In the genomic region with DNA sequence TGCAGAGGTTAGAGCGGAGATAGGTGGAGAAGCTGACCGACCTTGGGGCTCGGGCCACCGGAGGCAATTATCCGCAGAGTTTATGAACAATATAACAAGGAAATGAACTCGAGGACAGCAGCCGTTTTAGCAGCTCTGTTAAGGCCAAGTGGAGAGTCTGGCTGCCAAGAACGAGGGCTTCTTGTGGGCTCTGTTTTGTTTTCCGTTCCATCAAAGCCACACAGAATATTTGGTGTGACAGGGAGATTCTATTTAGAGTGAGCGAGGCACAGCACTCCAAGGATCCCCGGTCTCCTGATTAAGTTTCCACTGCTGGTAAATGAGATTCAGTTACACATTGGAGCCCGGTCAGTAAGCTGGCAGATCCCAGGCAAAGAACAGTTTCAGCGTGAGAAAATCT, we compare ENCODE assay signal across 17 mouse cellular contexts.
DNase-seq lines count a peak whose midpoint lies in the region; ATAC-seq lines count a peak whose summit lies in the region.
"Had no signal": no experiment of that assay in that cellular context is flagged by ENCODE, and none has a peak within 500 bp of the region (broad histone marks: within the 10 kb centered on the region; RNA-seq: fewer than 3 reads in every experiment).

No protein-coding gene starts in this region.

- peak; percentile 53 to 69 for DNase-seq in cerebellum, postnatal 10 days
- no peak for DNase-seq in cerebellum, adult 9-10 months
- DNase-seq in kidney, adult 11 months = peak; percentile 2
- DNase-seq in kidney, adult 9 months = no peak
- peak; percentile 73 for DNase-seq in midbrain, embryonic 11.5 days (ENCODE audit: low spot score, missing footprints)
- DNase-seq in midbrain, embryonic 14.5 days = no peak
- no peak for DNase-seq in adrenal gland, postnatal 25 days
- DNase-seq in ovary, postnatal 10 days (ENCODE audit: low spot score) = no peak
- DNase-seq: heart, postnatal 36 days; layer of hippocampus, postnatal 36 days; lung, adult 2 months; right cerebral cortex, adult 18-20 months; thymus, postnatal 25 days had no signal

- no peak for ATAC-seq in midbrain, embryonic 11.5 days (ENCODE audit: low FRiP score)
- ATAC-seq in midbrain, embryonic 14.5 days (ENCODE audit: low FRiP score, low TSS enrichment) = no peak
- ATAC-seq: intestine, embryonic 15.5 days had no signal

- H3K36me3 ChIP-seq in midbrain, embryonic 11.5 days (ENCODE audit: control insufficient read depth, insufficient read depth, low read length) = no peaks in the 10 kb centered on the region
- no peaks in the 10 kb centered on the region for H3K36me3 ChIP-seq in midbrain, embryonic 14.5 days (ENCODE audit: control insufficient read depth, insufficient read depth, low read length)
- H3K36me3 ChIP-seq: embryonic facial prominence, embryonic 13.5 days; intestine, embryonic 15.5 days; neural tube, embryonic 13.5 days had no signal

- H3K9me3 ChIP-seq in midbrain, embryonic 11.5 days (ENCODE audit: control insufficient read depth, low read length) = no peaks in the 10 kb centered on the region
- H3K9me3 ChIP-seq in midbrain, embryonic 14.5 days (ENCODE audit: control insufficient read depth, low read length) = no peaks in the 10 kb centered on the region
- H3K9me3 ChIP-seq: embryonic facial prominence, embryonic 13.5 days; intestine, embryonic 15.5 days; neural tube, embryonic 13.5 days had no signal

- no peaks in the 10 kb centered on the region for H3K27me3 ChIP-seq in midbrain, embryonic 11.5 days (ENCODE audit: control insufficient read depth, insufficient read depth, low read length)
- no peaks in the 10 kb centered on the region for H3K27me3 ChIP-seq in midbrain, embryonic 14.5 days (ENCODE audit: control insufficient read depth, insufficient read depth, low read length)
- H3K27me3 ChIP-seq: embryonic facial prominence, embryonic 13.5 days; intestine, embryonic 15.5 days; neural tube, embryonic 13.5 days had no signal

- no peak overlapping the region for H3K4me3 ChIP-seq in midbrain, embryonic 11.5 days (ENCODE audit: low read depth, low read length)
- H3K4me3 ChIP-seq in midbrain, embryonic 14.5 days (replicated peaks; ENCODE audit: low read depth, low read length) = no peak overlapping the region
- H3K4me3 ChIP-seq: embryonic facial prominence, embryonic 13.5 days; intestine, embryonic 15.5 days; neural tube, embryonic 13.5 days had no signal

- no peak overlapping the region for H3K4me2 ChIP-seq in midbrain, embryonic 11.5 days
- H3K4me2 ChIP-seq in midbrain, embryonic 14.5 days (ENCODE audit: low read length) = no peak overlapping the region
- H3K4me2 ChIP-seq: embryonic facial prominence, embryonic 13.5 days; heart, embryonic 11.5 days; intestine, embryonic 15.5 days; neural tube, embryonic 13.5 days had no signal

- no peaks in the 10 kb centered on the region for H3K4me1 ChIP-seq in midbrain, embryonic 11.5 days (ENCODE audit: control insufficient read depth, insufficient read depth, low read length)
- 0 out of 2 replicates have a peak, but pooled peaks cover 3% of the 10 kb centered on the region for H3K4me1 ChIP-seq in midbrain, embryonic 14.5 days (ENCODE audit: control insufficient read depth, insufficient read depth, low read length)
- H3K4me1 ChIP-seq: intestine, embryonic 15.5 days had no signal

- no peak overlapping the region for H3K9ac ChIP-seq in midbrain, embryonic 11.5 days (ENCODE audit: low read length)
- no peak overlapping the region for H3K9ac ChIP-seq in midbrain, embryonic 14.5 days (replicated peaks; ENCODE audit: low read length)
- H3K9ac ChIP-seq: embryonic facial prominence, embryonic 13.5 days; intestine, embryonic 15.5 days; neural tube, embryonic 13.5 days had no signal

- no peak overlapping the region for H3K27ac ChIP-seq in midbrain, embryonic 11.5 days (ENCODE audit: low read depth, low read length)
- H3K27ac ChIP-seq in midbrain, embryonic 14.5 days (replicated peaks; ENCODE audit: low read depth, low read length) = no peak overlapping the region
- H3K27ac ChIP-seq: embryonic facial prominence, embryonic 13.5 days; intestine, embryonic 15.5 days; neural tube, embryonic 13.5 days had no signal

- 73% methylated on average over 13 of the region's 13 CpGs for WGBS in midbrain, embryonic 11.5 days
- 65% methylated on average over 13 of the region's 13 CpGs for WGBS in midbrain, embryonic 14.5 days

Comparison
In these comparisons a context has a peak if more than half of its experiments do, and no peak if none do; other contexts are left out.
1. DNase-seq: peak in cerebellum, postnatal 10 days (2 of 2), kidney, adult 11 months (single experiment) and midbrain, embryonic 11.5 days (single experiment); none in cerebellum, adult 9-10 months (single experiment), kidney, adult 9 months (single experiment), midbrain, embryonic 14.5 days (single experiment), adrenal gland, postnatal 25 days (single experiment) and ovary, postnatal 10 days (single experiment).